Mouse (Mus musculus) CH12F3 (cell line): ENCODE results near the gene Myo15.

Experiments used
- in situ Hi-C: fragments of 300-500 bp; cut with MboI; formaldehyde crosslinking; loops from 2 replicates; pipeline ENCODE4 v1.14.3; 2020; ENCODE audit warnings: low sequenced_read_pairs

Gene Myo15

DNA sequence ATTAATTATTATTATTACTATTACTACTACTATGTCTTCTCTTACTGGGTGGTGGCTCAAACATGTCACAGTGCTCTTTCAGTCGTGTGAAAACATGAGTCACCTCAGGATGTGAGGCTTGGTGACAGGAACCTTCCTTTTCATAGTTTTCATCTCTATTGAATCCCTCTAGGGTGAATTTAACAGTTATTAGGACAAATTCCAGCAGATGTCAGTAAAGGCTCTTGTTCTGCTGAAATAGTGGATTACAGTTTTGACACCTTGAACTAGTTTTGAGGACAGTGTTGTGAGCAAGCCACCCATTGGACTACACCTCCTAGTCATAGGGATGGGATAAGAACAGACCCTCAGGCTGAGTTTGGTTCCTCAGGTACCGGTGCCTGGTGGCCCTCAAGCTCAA lies 26.6 kb downstream of the Myo15 start:
- in situ Hi-C loops = no loop called here

DNA sequence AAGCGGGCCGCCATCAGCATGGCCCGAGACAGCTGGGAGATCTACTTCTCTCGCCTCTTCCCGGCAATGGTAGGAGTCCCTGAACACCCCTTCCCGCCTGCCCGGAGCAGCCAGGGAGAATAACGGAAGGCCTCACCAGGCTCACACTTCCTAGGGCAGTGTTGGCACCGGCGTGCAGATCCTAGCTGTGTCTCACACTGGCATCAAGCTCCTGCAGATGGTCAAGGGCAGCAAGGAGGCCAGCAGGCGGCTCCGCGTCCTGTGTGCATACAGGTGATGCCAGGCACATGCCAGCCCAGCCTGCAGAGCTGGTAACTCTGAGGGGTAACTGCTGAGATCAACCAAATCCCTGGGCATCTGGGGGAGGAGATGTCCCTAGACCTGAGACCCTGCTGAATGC lies 38.1 kb downstream of the Myo15 start:
- in situ Hi-C loops = no loop called here

DNA sequence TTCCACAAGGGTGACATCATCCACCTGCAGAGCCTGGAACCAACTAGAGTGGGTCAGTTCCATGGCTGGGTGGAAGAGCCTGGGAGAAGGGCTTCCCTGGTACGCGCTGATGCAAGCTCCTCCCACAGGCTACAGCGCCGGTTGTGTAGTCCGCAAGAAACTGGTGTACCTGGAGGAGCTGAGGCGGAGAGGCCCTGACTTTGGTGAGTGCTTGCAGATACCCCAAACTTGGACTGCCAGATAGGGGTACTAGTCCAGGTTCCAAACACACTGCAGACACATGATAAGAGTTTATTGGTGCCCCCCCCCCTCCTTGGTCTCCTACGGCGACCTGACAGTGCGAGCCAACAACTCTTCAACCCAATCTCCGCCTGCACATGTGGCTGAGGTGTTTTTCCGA lies 39.8 kb downstream of the Myo15 start:
- in situ Hi-C loops = no loop called here

DNA sequence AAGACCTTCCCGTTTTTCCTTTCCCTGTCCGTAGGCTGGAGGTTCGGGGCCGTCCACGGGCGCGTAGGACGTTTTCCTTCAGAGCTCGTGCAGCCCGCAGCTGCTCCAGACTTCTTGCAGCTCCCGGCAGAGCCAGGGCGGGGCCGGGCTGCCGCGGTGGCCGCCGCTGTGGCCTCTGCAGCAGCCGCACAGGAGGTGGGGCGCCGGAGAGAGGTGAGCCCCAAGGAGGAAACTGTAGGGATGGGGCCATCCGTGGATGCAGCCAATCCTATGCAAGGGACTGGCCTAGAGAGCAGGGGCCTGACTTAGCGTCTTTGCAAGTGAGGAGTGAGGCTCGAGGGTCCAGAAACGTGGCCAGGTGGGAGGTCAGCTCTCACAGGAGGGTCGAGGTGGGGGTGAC lies 40.4 kb downstream of the Myo15 start:
- in situ Hi-C loops = no loop called here

DNA sequence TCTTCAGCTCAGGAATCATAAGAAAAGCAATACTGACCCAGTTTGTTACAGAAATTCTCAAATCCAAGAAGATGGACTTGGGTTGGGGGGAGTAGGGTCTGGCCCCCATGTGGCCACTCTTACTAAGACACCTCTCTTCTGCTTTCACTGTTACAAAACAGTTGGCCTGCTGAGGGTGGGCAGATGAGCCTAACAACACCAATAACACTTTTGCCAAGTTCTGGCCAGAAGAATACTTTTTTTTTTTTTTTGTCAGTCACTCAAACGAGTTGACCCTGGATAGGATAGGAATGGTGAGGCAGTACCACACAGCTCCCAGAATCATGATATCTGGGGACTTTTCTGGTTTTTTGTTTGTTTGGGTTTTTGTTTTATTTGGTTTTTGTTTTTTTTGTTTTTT lies 42.8 kb downstream of the Myo15 start:
- in situ Hi-C loops = no loop called here

DNA sequence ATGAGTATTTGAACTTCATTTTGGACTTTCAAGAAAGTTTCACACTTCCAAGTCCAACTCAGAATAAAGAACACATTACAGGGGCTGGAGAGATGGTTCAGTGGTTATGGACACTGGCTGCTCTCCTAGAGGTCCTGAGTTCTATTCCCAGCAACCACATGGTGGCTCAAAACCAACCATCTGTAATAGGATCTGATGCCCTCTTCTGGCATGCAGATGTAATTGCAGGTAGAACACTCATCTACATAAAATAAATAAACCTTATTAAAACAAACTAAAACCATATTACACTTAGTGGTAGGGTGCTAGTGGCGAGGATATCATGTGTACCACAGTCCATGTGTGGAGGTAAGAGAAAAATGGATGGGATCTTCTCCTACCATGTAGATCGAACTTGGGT lies 43.4 kb downstream of the Myo15 start:
- in situ Hi-C loops = no loop called here

DNA sequence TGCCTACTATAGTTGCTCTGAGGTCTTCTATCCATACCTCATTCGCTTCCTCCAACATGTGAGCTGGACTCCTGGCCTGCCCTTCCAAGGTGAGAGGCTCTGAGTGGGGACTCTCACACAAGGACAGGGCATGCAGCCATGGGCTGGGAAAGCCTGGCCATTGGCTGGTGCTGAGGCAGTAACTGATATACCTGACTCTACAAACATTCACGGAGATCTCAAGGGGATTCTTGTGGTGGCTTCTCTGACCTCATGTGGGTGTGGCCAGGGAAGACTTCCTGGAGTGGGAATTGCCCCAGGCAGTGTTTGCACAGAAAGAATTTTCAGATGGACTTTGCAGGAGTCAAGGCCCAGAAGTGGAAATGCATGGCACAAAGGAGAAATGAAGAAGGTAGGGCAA lies 45.8 kb downstream of the Myo15 start:
- in situ Hi-C loops = no loop called here

DNA sequence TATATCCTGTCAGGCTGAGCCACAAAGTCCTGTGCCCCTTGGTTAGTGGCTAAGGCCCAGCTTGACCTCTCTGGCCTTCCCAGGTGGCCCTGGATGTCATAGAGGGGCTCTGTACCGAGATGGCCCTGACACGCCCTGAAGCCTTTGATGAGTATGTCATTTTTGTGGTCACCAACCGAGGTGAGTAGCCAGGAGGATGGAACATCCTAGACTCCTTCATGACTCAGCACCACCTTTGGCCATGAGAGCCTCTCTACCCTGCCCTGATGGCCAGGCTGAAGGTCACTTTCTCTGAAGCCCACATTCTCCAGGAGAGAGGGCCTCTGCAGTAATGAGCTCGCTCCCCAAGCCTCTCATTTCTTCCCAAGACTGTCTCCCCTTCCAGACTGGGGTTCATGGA lies 49.2 kb downstream of the Myo15 start:
- in situ Hi-C loops = no loop called here

DNA sequence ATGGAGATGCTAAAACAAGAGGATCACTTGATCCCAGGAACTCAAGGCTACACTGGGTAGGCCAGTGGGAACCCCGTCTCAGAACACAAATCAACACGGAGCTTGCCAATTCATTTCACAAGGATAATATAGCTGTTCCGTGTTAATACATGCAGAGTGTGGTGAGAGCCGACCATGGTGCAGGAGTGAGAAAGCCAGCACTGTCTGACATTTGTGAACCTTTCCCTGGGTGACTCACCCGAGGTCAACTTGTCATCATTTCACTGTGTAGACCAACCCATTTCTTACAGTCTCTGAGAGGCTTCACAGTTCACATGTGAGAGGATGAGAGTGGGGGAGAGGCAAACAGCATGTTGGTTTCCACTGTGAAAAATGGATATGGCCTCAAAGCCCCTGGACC lies 52.9 kb downstream of the Myo15 start:
- in situ Hi-C loops = no loop called here

DNA sequence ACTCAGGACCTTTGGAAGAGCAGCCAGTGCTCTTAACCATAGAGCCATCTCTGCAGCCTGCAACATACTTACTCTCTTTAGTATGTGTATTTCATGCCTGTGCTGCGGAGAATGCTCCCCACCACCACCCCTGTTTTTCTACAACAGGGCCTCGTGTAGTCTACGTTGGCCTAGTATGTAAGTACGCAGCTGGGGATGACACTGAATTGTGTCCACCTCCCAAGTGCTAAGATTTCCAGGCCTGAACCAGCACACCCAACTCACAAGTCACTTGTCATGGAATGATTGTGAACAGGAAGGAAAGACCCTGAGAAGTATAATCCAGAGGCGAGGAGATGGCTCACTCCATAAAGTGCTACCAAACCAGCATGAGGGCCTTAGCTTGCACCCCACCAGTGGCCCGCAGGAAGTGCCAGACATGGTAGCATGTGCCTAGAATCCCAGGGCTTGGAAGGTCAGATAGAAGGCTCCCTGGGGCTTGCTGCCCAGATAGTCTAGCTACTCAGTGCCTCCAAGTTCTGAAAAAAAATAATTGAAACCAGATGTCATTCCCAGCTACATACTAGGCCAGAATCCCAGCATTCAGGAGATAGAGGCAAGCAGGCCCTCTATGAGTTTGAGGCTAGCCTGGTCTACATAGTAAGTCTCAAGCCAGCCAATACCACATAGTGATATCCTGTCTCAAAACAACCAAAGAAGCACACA lies 53.7 kb downstream of the Myo15 start:
- in situ Hi-C loops = no loop called here

DNA sequence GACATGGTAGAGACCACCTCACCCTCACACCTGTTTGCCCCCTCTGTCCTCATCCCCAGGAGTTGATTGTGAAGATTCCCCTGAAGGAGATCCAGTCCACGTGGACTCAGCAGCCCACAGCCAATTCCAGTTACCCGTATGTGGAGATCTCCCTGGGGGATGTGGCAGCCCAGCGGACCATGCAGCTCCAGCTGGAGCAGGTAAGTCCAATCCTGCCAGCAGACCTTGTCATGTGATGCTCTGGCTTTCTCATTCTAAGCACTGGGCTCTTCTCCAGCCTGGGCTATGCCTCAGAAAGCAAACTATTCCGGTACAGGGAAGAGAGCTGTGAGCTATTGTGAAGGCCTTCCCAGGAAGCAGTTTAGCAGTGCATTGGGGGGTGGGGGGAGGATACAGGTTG lies 57.3 kb downstream of the Myo15 start:
- in situ Hi-C loops = no loop called here

DNA sequence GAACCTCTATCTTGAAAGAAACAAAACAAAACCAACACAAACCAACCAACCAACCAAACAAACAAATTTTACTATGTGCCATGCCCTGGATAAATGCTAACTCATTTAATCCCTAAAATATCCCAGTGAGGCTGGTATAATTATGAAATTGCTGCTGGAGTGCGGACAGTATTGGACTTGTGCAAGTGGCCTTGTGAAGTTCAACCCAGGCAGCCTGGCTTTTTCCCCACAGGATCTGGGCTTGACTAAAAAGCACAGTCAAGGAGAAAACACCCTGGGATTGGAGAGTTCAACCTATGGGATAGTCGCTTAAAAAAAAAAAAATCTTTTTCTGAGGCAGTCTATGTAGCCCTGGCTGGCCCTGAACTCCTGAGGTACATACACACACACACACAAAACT lies 66.5 kb downstream of the Myo15 start:
- in situ Hi-C loops = no loop called here

DNA sequence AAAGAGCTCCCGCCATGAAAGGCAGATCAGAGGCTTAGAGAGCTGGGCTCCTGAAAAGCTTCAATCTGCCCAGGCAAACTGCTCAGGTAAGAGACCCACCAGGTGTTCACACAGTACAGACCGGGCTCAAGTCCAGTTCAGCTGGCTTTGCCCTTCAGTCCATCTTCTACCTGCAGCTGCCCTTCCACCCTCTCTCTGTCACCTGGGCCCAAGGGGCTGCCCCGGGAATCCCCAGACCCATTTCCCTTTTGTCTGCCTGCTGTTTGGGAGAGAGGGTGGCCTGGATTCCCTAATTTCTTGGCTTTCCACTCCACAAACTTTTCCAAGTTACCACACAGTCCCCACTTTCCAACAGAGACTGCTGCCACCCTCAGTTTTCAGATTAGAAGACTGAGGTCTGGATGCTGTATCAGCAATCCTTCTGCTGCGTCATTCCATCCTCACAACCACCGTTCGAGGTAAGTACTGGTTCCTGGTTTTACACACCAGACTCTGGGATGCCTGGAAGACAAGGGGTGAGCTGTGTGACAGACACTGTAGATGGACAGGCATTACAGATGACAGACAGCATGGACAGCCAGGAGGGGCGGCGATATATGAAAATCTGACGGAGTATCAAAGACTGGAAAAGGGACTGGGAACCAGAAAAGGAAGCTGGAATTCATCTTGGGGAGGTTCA lies 67.2 kb downstream of the Myo15 start, which contains the start of gene Alkbh5:
Gene Alkbh5 (plus strand): TSS at position 202 of the 679 bp plus-strand sequence.
- in situ Hi-C loops = no loop called here

DNA sequence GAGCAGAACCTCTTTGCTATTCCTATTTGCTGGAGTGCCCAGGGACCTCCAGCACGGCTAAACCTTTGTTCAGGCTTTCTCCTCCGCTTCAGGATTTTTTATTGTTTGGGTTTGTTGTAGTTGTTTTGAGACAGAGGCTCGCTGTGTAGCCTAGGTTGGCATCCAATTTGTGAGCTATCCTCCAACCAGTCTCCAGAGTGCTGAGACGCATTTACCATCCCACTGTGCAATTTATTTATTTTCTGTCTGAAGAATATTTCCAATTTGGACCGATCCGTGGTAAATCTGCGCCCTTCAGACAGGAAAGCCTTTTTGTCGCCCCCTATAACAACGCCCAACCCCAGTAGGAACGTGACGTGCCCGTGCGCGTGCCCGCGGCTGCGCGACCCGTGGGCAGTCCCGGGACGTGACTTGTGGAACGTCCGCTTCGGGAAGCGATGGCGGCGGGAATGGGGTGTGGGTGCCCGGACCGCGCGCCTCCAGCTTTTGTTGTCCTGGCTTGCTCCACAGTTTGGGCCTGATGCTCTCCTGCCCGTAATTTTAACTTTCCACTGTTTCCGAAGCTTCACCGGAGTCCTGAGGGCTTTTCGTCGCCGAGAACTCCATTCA lies 67.8 kb downstream of the Myo15 start:
- in situ Hi-C loops = no loop called here

DNA sequence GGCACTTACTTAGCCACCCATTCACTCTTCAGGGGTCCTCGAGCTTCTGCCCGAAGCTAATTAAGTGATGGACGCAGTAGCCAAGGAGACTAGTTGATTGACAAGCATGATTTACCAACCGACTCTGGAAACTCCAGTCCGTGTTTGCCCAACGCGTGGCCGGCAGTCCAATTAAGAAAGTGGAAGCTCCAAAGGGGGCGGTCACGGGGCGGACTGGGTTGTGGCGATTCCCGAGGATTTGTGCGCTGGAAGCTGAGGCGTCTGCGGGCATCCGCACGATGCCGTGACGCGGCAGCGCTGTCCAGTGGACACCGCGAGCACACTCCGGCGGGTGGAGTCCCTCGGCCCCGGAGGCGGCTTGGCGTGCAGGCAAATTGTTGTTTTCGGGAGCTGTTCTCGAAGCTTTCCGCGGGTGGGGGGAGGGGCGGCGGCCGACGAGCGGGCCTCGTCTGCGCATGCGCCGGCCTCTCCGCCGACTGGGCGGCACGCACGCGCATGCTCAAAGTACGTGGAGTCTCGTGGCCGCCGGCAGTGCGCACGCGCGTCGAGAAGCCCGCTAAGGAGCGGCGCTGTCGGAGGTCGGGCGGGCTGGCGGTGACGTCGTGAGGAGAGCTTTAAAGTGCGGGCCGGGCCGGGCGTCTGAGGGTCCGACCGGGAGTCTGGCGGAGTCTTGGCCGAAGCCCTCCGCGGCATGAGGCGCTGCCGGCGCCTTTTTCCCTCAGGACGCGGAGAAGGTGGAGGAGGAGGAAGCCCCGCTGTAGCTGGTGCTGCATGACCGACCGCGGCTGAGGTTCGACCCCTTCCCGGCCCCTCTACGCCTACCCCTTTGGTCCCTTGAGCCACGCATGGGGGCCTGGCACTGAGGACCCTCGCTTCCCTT lies 68.6 kb downstream of the Myo15 start:
- in situ Hi-C loops = no loop called here

DNA sequence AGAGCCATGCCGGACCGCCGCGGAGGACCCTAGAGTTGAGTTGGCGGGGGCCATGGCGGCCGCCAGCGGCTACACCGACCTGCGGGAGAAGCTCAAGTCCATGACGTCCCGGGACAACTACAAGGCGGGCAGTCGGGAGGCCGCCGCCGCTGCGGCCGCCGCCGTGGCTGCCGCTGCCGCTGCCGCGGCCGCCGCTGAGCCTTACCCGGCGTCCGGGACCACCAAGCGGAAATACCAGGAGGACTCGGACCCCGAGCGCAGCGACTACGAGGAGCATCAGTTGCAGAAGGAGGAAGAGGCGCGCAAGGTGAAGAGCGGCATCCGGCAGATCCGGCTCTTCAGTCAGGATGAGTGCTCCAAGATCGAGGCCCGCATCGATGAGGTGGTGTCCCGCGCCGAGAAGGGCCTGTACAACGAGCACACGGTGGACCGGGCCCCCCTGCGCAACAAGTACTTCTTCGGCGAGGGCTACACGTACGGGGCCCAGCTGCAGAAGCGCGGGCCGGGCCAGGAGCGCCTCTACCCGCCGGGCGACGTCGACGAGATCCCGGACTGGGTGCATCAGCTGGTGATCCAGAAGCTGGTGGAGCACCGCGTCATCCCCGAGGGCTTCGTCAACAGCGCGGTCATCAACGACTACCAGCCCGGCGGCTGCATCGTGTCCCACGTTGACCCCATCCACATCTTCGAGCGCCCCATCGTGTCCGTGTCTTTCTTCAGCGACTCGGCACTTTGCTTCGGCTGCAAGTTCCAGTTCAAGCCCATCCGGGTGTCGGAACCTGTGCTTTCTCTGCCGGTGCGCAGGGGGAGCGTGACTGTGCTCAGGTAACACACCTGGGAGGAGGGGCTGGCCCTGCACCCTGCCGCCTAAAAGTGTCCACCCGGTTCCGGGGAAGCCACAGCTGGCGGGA lies 69.5 kb downstream of the Myo15 start:
- in situ Hi-C loops = no loop called here

DNA sequence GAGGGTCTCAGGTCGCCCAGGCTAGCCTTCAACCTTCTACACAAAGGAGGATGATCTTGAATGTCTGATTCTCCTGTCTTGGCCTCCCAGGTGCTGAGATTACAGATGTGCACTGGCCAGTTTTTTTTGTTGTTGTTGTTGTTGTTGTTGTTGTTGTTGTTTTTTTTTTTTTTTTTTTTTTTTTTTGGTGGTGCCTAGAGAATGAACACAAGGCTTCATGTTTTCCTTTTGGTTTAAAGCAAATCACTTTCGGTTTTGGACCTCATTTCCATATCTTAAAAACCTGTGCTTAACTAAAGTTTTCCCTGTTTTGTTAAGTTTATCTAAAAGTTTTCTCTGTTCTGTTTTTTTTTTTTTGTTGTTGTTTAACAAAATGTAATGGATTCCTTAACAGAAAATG lies 70.4 kb downstream of the Myo15 start:
- in situ Hi-C loops = no loop called here

DNA sequence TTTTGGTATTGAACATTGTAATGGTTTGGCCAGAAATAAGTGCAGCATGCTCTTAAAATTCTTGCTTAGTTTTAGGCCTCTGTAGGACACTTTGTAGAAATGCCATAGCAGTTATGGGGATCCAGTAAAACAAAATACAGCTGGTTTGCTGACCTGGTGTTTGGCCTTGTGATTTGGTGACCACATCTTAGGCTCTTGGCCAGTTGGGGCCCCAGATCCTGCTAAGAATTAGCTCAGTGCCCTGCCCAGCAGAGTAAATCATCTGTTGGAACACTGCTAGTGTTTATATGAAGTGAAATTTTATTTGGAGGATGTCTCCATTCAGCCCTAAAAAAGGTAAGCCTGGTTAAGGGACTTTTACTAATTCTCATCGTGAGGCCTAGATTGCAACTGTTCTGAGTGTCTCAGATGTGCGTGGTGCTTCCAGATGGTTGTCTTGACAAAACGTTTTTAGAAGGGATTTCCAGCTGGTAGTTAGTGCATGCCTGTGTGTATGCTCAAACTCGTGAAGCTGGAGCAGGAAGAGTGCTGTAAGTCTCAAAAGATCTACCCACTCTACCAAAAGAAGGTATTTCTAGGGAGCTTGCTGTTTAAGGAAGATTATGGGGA lies 71.0 kb downstream of the Myo15 start:
- in situ Hi-C loops = no loop called here

DNA sequence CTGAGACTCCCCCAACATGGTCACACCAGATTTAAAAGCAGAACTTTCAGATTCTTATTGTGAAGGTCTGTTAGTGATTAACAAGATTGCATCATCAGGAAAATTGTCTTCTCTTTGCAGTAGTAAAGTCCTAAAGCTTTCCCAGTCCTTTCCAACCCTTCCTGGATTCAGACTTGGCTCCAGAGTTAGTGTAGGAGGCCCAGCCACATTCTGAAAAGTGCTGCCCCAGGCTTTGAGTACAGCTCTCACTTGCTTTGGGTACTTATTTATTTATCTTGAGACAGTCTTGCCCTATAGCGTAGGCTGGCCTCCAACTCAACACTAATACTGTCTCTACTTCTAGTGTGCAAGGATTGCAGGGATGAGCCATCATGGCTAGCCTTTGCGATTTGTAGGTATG lies 71.6 kb downstream of the Myo15 start:
- in situ Hi-C loops = no loop called here

DNA sequence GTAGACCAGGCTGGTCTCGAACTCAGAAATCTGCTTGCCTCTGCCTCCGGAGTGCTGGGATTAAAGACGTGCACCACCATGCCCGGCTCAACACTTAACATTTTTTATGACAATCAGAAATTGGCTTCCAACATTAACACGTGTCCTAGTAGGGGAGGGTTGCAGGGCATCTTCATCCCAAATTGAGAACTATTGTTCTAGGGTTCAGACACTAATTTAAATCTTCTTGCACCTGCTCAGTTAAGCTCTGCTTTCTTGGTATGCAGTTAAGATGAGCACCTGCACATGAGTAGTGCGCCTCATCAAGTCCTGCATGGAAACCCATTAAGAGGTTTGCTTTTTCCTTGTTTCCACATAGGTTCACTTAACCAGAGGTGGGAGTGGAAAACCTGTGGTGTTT lies 72.7 kb downstream of the Myo15 start:
- in situ Hi-C loops = no loop called here
